Comparison of ENCODE assay signal across 32 mouse cellular contexts in genomic region chr6:56044270-56044669, GRCm38 (mm10). TPM values are rescaled to one million over a fixed set of nuclear protein-coding genes. Genes with fewer than 3 reads are reported as not detected.
DNase-seq lines count a peak whose midpoint lies in the region; ATAC-seq and TF ChIP-seq lines count a peak whose summit lies in the region.
"Had no signal": no experiment of that assay in that cellular context is flagged by ENCODE, and none has a peak within 500 bp of the region (broad histone marks: within the 10 kb centered on the region; RNA-seq: fewer than 3 reads in every experiment).

No protein-coding gene starts in this region.

- H3K9me3 ChIP-seq in midbrain, embryonic 11.5 days (ENCODE audit: control insufficient read depth, low read length) = no peaks in the 10 kb centered on the region
- H3K9me3 ChIP-seq in midbrain, postnatal 0 days (ENCODE audit: low read length) = no peaks in the 10 kb centered on the region
- H3K9me3 ChIP-seq in midbrain, embryonic 14.5 days (ENCODE audit: control insufficient read depth, low read length) = no peaks in the 10 kb centered on the region
- no peaks in the 10 kb centered on the region for H3K9me3 ChIP-seq in heart, embryonic 10.5 days
- H3K9me3 ChIP-seq: embryonic facial prominence, embryonic 10.5 days; embryonic facial prominence, embryonic 15.5 days; G1E; kidney, embryonic 15.5 days had no signal

- no peak overlapping the region for H3K4me2 ChIP-seq in midbrain, embryonic 11.5 days
- no peak overlapping the region for H3K4me2 ChIP-seq in midbrain, postnatal 0 days (ENCODE audit: low read depth, low read length, poor library complexity, severe bottlenecking)
- H3K4me2 ChIP-seq in midbrain, embryonic 14.5 days (ENCODE audit: low read length) = no peak overlapping the region
- H3K4me2 ChIP-seq: embryonic facial prominence, embryonic 15.5 days; heart, embryonic 11.5 days; kidney, embryonic 15.5 days had no signal

- no peak for TF ChIP-seq POLR2A in brain, embryonic 14.5 days (IDR thresholded peaks at IDR 0.05; ENCODE audit: borderline replicate concordance, extremely low read depth, insufficient read depth, insufficient read length, poor library complexity, severe bottlenecking)

- 60% methylated on average over 5 of the region's 5 CpGs for WGBS in midbrain, embryonic 11.5 days
- whole genome bisulfite sequencing in midbrain, postnatal 0 days = 28% methylated on average over 5 of the region's 5 CpGs
- WGBS in midbrain, embryonic 14.5 days = 31% methylated on average over 5 of the region's 5 CpGs
- 68% methylated on average over 5 of the region's 5 CpGs for WGBS in heart, embryonic 10.5 days

- H3K9ac ChIP-seq in midbrain, embryonic 11.5 days (ENCODE audit: low read length) = no peak overlapping the region
- H3K9ac ChIP-seq in midbrain, postnatal 0 days (replicated peaks; ENCODE audit: low read length, poor library complexity, severe bottlenecking) = no peak overlapping the region
- no peak overlapping the region for H3K9ac ChIP-seq in midbrain, embryonic 14.5 days (replicated peaks; ENCODE audit: low read length)
- H3K9ac ChIP-seq: embryonic facial prominence, embryonic 15.5 days; kidney, embryonic 15.5 days; liver, embryonic 14.5 days had no signal

- peak; percentile 20 for DNase-seq in embryo, embryonic 11 days
- DNase-seq in embryo, embryonic 9.5 days (ENCODE audit: extremely low spot score) = no peak
- peak; percentile 85 for DNase-seq in midbrain, embryonic 11.5 days (ENCODE audit: low spot score, missing footprints)
- no peak for DNase-seq in midbrain, postnatal 0 days (ENCODE audit: low spot score)
- peak; percentile 63 for DNase-seq in brain, embryonic 14.5 days (ENCODE audit: low read depth)
- DNase-seq in midbrain, embryonic 14.5 days = peak; percentile 66
- DNase-seq in heart, embryonic 10.5 days (ENCODE audit: low spot score) = no peak
- DNase-seq: adrenal gland, adult 8-10 months; cerebellum, adult 8-10 months; cerebellum, postnatal 36 days; gastrocnemius, postnatal 25 days; heart, adult 11 months; heart, postnatal 4 days; kidney, adult 11 months; kidney, postnatal 25 days; liver; lung, adult 2 months; lung, postnatal 10 days; right cerebral cortex, postnatal 14 days had no signal

- no peaks in the 10 kb centered on the region for H3K27me3 ChIP-seq in midbrain, embryonic 11.5 days (ENCODE audit: control insufficient read depth, insufficient read depth, low read length)
- H3K27me3 ChIP-seq in midbrain, postnatal 0 days (ENCODE audit: insufficient read depth, low read length) = no peaks in the 10 kb centered on the region
- no peaks in the 10 kb centered on the region for H3K27me3 ChIP-seq in midbrain, embryonic 14.5 days (ENCODE audit: control insufficient read depth, insufficient read depth, low read length)
- no peaks in the 10 kb centered on the region for H3K27me3 ChIP-seq in heart, embryonic 10.5 days (ENCODE audit: insufficient read depth, poor library complexity, severe bottlenecking)
- H3K27me3 ChIP-seq: embryonic facial prominence, embryonic 15.5 days; kidney, embryonic 15.5 days had no signal

- no peak overlapping the region for H3K4me3 ChIP-seq in midbrain, embryonic 11.5 days (ENCODE audit: low read depth, low read length)
- H3K4me3 ChIP-seq in midbrain, postnatal 0 days (ENCODE audit: low read depth, low read length) = no peak overlapping the region
- no peak overlapping the region for H3K4me3 ChIP-seq in midbrain, embryonic 14.5 days (replicated peaks; ENCODE audit: low read depth, low read length)
- H3K4me3 ChIP-seq in heart, embryonic 10.5 days = no peak overlapping the region
- H3K4me3 ChIP-seq: embryonic facial prominence, embryonic 10.5 days; embryonic facial prominence, embryonic 15.5 days; kidney, embryonic 15.5 days had no signal

- no peaks in the 10 kb centered on the region for H3K4me1 ChIP-seq in midbrain, embryonic 11.5 days (ENCODE audit: control insufficient read depth, insufficient read depth, low read length)
- no peaks in the 10 kb centered on the region for H3K4me1 ChIP-seq in midbrain, postnatal 0 days (ENCODE audit: insufficient read depth, low read length)
- no peaks in the 10 kb centered on the region for H3K4me1 ChIP-seq in midbrain, embryonic 14.5 days (ENCODE audit: control insufficient read depth, insufficient read depth, low read length)
- no peaks in the 10 kb centered on the region for H3K4me1 ChIP-seq in heart, embryonic 10.5 days
- H3K4me1 ChIP-seq: embryonic facial prominence, embryonic 10.5 days; embryonic facial prominence, embryonic 15.5 days; kidney, embryonic 15.5 days had no signal

- peak; percentile 84 for ATAC-seq in midbrain, embryonic 11.5 days (ENCODE audit: low FRiP score)
- ATAC-seq in midbrain, postnatal 0 days (ENCODE audit: low FRiP score) = no peak
- ATAC-seq in midbrain, embryonic 14.5 days (ENCODE audit: low FRiP score, low TSS enrichment) = peak; percentile 53; the same call in 1 of the 2 replicates
- ATAC-seq in monocyte, adult 5-6 weeks (replicated peaks; ENCODE audit: insufficient number of reproducible peaks, low FRiP score, low TSS enrichment, poor library complexity, severe bottlenecking) = no peak
- ATAC-seq: forebrain, embryonic 14.5 days; inflammation-experienced regulatory T-cells, adult 6 months had no signal

- no peaks in the 10 kb centered on the region for H3K36me3 ChIP-seq in midbrain, embryonic 11.5 days (ENCODE audit: control insufficient read depth, insufficient read depth, low read length)
- no peaks in the 10 kb centered on the region for H3K36me3 ChIP-seq in midbrain, postnatal 0 days (ENCODE audit: insufficient read depth, low read length)
- H3K36me3 ChIP-seq in midbrain, embryonic 14.5 days (ENCODE audit: control insufficient read depth, insufficient read depth, low read length) = no peaks in the 10 kb centered on the region
- H3K36me3 ChIP-seq in heart, embryonic 10.5 days = no peaks in the 10 kb centered on the region
- H3K36me3 ChIP-seq: embryonic facial prominence, embryonic 10.5 days; embryonic facial prominence, embryonic 15.5 days; G1E; kidney, embryonic 15.5 days had no signal

- peak overlapping the region; percentile 22; the same call in 1 of the 2 replicates for H3K27ac ChIP-seq in midbrain, embryonic 11.5 days (ENCODE audit: low read depth, low read length)
- no peak overlapping the region for H3K27ac ChIP-seq in midbrain, postnatal 0 days (ENCODE audit: low read depth, low read length)
- H3K27ac ChIP-seq in midbrain, embryonic 14.5 days (replicated peaks; ENCODE audit: low read depth, low read length) = no peak overlapping the region
- no peak overlapping the region for H3K27ac ChIP-seq in heart, embryonic 10.5 days
- H3K27ac ChIP-seq: embryonic facial prominence, embryonic 10.5 days; embryonic facial prominence, embryonic 15.5 days; kidney, embryonic 15.5 days; liver, embryonic 14.5 days; macrophage had no signal

- no peak for TF ChIP-seq CTCF in midbrain, postnatal 0 days (IDR thresholded peaks at IDR 0.05)
- no peak for TF ChIP-seq CTCF in brain, embryonic 14.5 days (IDR thresholded peaks at IDR 0.05; ENCODE audit: borderline replicate concordance, extremely low read depth, insufficient read depth, insufficient read length)

RNA-seq across cellular contexts. Expression of gene Ppp1r17, which starts 27.0 kb away (rescaled TPM):
- 19.2 and 20.1 TPM in 2 replicates for polyA plus RNA-seq in midbrain, embryonic 11.5 days (2014; fragmentation: Nextera tagmentation; extraction: Ambion mirVana)
- 0.27 and 0.90 TPM in 2 replicates for total RNA-seq in midbrain, postnatal 0 days (2014; rRNA removed)
- 3.4 and 4.6 TPM in 2 replicates for polyA plus RNA-seq in midbrain, postnatal 0 days (2015; fragmentation: Nextera tagmentation; extraction: Ambion mirVana)
- polyA plus RNA-seq in brain, embryonic 14.5 days (2012; rRNA removed) = 2.7 and 3.1 TPM in 2 replicates
- polyA plus RNA-seq in midbrain, embryonic 14.5 days (2014; fragmentation: Nextera tagmentation; extraction: Ambion mirVana) = 4.6 and 7.8 TPM in 2 replicates
- 17.6 and 25.4 TPM in 2 replicates for polyA plus RNA-seq in heart, embryonic 10.5 days (2016; fragmentation: Nextera tagmentation; extraction: Ambion mirVana)
- not detected in 3 replicates for total RNA-seq in monocyte, adult 5-6 weeks (2017)
- total RNA-seq: G1E; gastrocnemius, adult 18-20 months; gastrocnemius, postnatal 25 days; megakaryocyte-erythroid progenitor cell, adult 5-6 weeks had no signal
- polyA plus RNA-seq: embryonic facial prominence, embryonic 15.5 days; G1E; inflammation-experienced regulatory T-cells, adult 6 months; liver, embryonic 14.5 days; lung, adult 2 months; macrophage; small intestine, adult 2 months had no signal

Comparison
In these comparisons a context has a peak if more than half of its experiments do, and no peak if none do; other contexts are left out.
1. DNase-seq: peak in embryo, embryonic 11 days (single experiment), midbrain, embryonic 11.5 days (single experiment), brain, embryonic 14.5 days (single experiment) and midbrain, embryonic 14.5 days (single experiment); none in embryo, embryonic 9.5 days (single experiment), midbrain, postnatal 0 days (single experiment) and heart, embryonic 10.5 days (single experiment).
2. ATAC-seq: peak in midbrain, embryonic 11.5 days (single experiment) and midbrain, embryonic 14.5 days (single experiment); none in midbrain, postnatal 0 days (single experiment) and monocyte, adult 5-6 weeks (single experiment).